Mouse (Mus musculus): ENCODE measurements around the gene Pmvk. TPM values are rescaled to one million over a fixed set of nuclear protein-coding genes. Genes with fewer than 3 reads are reported as not detected.

Pmvk gene
- polyA plus RNA-seq, 1 experiment from 2014 or later = 62.7 TPM

DNA sequence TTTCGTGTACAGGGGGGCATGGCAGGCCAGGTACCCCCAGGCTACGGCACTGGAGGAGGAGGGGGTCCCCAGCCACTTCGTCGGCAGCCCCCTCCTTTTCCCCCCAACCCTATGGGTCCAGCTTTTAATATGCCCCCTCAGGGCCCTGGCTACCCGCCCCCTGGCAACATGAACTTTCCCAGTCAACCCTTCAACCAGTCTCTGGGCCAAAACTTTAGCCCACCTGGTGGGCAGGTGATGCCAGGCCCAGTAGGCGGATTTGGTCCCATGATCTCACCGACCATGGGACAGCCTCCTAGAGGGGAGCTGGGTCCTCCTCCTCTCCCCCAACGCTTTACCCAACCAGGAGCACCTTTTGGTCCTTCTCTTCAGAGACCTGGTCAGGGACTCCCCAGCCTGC, 21.7 kb upstream of the Pmvk start:
- ATAC-seq = no peak
- no peak overlapping the region for H3K4me2 ChIP-seq (replicated peaks)
- H3K4me3 ChIP-seq (replicated peaks) = no peak overlapping the region
- peaks cover 21% of the 10 kb centered on the region for H3K4me1 ChIP-seq (replicated peaks)
- no peak overlapping the region for H3K27ac ChIP-seq
- H3K9me3 ChIP-seq = no peaks in the 10 kb centered on the region
- H3K36me3 ChIP-seq = peaks cover 22% of the 10 kb centered on the region
- H3K9ac ChIP-seq = no peak overlapping the region
- H3K27me3 ChIP-seq (replicated peaks) = no peaks in the 10 kb centered on the region
- 96% methylated on average over 8 of the region's 8 CpGs for WGBS

DNA sequence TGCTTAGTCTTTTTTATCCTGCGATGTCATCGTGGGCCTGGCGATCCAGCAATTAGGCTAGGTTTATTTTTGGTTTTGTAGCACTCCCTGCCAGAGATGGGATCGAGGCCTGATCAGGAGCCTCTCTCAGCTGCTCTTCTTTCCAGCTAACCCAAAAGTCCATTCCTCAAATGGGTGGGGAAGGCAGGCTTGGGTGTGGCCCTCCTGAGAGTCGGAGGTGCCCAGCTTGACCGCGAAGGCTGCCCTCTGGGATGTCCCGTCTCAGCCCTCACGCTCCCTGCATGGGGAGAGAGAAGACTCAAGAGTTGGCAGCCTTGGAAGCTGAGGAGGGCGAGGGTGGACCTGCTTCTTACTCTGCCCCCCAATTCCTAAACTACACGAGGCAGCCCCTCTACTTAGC, 19.8 kb upstream of the Pmvk start:
- H3K4me3 ChIP-seq (replicated peaks) = no peak overlapping the region
- no peak overlapping the region for H3K27ac ChIP-seq
- peaks cover 21% of the 10 kb centered on the region for H3K4me1 ChIP-seq (replicated peaks)
- no peak overlapping the region for H3K4me2 ChIP-seq (replicated peaks)
- ATAC-seq = no peak
- 85% methylated on average over 11 of the region's 11 CpGs for WGBS
- H3K9ac ChIP-seq = no peak overlapping the region
- no peaks in the 10 kb centered on the region for H3K9me3 ChIP-seq
- H3K36me3 ChIP-seq = peaks cover 17% of the 10 kb centered on the region
- H3K27me3 ChIP-seq (replicated peaks) = no peaks in the 10 kb centered on the region

DNA sequence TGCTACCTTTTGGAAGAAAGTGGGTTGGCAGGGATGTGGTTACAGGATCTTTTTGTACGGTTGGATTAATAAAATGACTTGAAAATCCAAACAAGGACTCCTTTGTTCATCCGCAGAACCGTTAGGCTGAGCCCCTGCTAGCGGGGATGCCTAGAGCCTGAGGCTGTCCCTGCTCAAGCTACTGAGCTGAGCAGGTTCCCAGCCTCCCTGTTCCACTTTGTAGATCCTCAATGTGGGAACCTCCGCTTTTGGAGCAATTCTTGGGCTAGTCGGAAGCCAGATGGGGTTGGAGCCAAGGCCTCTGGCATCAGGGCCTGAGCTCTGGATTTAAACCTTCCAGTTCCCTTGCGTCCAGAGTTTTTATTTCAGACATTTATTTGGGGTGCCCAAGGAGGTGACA, 19.3 kb upstream of the Pmvk start:
- Histone ChIP-seq H3K36me3 (peaks cover 17% of the 10 kb centered on the region), H3K4me1 (replicated peaks) (peaks cover 21% of the 10 kb centered on the region), H3K27me3 (replicated peaks) (no peaks in the 10 kb centered on the region), H3K4me3 (replicated peaks) (no peak overlapping the region), H3K4me2 (replicated peaks) (no peak overlapping the region), H3K27ac (no peak overlapping the region), H3K9ac (no peak overlapping the region), H3K9me3 (no peaks in the 10 kb centered on the region)
- no peak for ATAC-seq
- WGBS = 77% methylated on average over 7 of the region's 7 CpGs

DNA sequence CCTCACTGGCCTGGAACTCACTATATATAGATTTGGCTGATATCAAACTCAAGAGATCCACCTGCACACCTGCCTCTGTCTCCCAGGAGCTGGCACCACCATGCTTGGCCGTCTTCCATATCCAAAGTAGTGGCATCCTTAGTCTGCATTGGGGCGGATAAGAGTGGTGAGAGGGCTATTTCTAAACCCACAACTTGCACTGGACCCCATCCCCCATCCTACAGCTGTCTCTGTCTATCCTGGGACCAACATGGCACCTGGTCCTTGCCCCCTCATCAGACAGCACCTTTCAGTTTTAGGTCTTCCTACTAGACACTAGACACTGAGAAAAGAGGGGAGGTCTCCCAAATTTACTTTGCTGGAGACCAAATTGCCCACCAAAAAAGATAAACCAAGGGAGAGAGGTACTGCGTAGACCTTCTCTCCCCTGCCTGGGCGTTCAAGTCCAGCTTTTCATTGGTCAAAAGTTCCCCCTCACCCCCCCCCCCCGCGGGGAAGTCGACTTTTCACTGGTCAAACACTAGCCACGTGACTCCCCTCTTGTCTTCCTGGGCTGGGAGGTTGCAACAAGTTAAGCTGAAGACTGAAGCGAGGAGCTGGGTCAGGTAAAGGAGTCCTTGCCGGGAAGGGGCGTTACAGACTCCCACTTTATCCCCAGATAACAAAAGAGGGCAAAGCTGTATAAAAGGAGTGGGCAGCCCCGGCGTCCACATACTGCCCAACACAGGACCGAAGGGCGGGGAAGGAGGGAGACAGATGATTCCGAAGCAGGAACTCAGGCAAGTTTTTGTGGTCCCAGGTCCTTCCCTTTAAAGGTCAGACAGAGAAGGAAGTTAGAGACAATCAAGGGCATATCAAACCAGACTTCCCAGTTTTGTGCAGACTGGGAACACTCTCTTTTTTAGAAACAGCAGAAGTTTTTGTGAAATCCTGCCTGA, 17.9 kb upstream of the Pmvk start, which contains the start of gene Pbxip1:
Gene Pbxip1, plus strand, starts transcription at position 531 of the 938 bp plus-strand sequence.
- Histone ChIP-seq H3K27me3 (replicated peaks) (no peaks in the 10 kb centered on the region), H3K4me2 (replicated peaks) (peak within 1 kb of the TSS; percentile 64), H3K9ac (peak within 1 kb of the TSS; percentile 55), H3K9me3 (no peaks in the 10 kb centered on the region), H3K4me1 (replicated peaks) (peaks cover 13% of the 10 kb centered on the region), H3K27ac (peak within 1 kb of the TSS; percentile 65), H3K36me3 (peaks cover 17% of the 10 kb centered on the region), H3K4me3 (replicated peaks) (peak within 1 kb of the TSS; percentile 53)
- WGBS = 5% methylated on average over 16 of the region's 16 CpGs
- peak; percentile 86 for ATAC-seq

GRCm38 (mm10) chr3:89437269-89437668, 17.1 kb upstream of the Pmvk start:
- peak; percentile 23; the same call in 1 of the 2 replicates for ATAC-seq
- 30% methylated on average over 5 of the region's 5 CpGs for WGBS
- Histone ChIP-seq H3K4me2 (replicated peaks) (peak overlapping the region; percentile 64), H3K27me3 (replicated peaks) (no peaks in the 10 kb centered on the region), H3K27ac (peak overlapping the region; percentile 65), H3K4me1 (replicated peaks) (peaks cover 9% of the 10 kb centered on the region), H3K9ac (peak overlapping the region; percentile 55), H3K9me3 (no peaks in the 10 kb centered on the region), H3K4me3 (replicated peaks) (peak overlapping the region; percentile 53), H3K36me3 (peaks cover 16% of the 10 kb centered on the region)

GRCm38 (mm10) chr3:89440691-89441090, 13.7 kb upstream of the Pmvk start:
- WGBS = 95% methylated on average over 2 of the region's 2 CpGs
- no peak for ATAC-seq

DNA sequence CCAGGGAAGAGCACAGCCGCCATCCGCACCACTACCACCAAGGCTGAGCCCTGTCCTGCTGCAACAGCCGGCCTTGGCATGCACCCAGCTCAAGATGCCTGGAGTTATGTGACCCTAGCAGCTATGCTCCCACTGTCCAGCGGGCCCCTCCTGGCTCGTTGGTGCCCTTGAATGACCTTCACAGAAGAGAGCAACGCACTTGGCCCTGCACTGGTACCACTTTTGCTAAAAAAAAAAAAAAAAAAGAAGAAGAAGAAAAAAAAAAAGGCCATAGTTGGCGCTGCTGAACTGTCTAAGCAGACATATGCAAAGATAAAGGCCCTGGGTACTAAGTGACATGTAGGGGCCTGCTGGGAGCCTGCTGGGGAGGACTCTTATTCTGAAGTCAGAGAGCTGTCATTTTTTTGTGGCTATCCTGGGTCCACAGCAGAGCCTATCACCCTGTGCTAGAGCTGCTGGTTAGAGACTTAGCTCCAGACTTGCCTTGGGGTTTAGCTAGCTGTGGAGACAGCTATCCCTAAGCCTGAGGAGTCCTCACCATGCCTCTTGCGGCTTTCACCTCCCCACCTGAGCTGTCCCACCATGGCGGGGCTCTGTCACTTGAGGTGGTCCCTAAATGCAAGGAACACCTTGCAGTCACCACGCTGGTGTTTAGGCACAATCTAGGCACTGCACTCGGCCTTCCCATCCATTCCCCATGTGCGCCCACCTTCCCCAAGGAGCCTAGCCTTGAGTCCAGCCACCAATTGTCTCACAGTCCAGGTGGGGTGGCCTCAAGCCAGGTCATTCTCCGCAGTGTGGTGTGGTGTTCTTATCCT, 5.4 kb upstream of the Pmvk start:
- Histone ChIP-seq H3K27me3 (replicated peaks) (no peaks in the 10 kb centered on the region), H3K9ac (no peak overlapping the region), H3K4me3 (replicated peaks) (no peak overlapping the region), H3K4me1 (replicated peaks) (no peaks in the 10 kb centered on the region; the same call in 1 of the 2 replicates), H3K4me2 (replicated peaks) (no peak overlapping the region), H3K9me3 (no peaks in the 10 kb centered on the region), H3K36me3 (0 out of 2 replicates have a peak, but pooled peaks cover 18% of the 10 kb centered on the region), H3K27ac (no peak overlapping the region)
- ATAC-seq = peak; percentile 57
- WGBS = 58% methylated on average over 13 of the region's 13 CpGs

More at GRCm38 (mm10) chr3:89440691-89441090, 13.7 kb upstream of the Pmvk start:
- H3K9me3 ChIP-seq = no peaks in the 10 kb centered on the region
- peaks cover 7% of the 10 kb centered on the region for H3K4me1 ChIP-seq (replicated peaks)
- H3K9ac ChIP-seq = no peak overlapping the region
- H3K36me3 ChIP-seq = peaks cover 4% of the 10 kb centered on the region; the same call in 1 of the 2 replicates
- no peak overlapping the region for H3K4me3 ChIP-seq (replicated peaks)
- H3K4me2 ChIP-seq (replicated peaks) = no peak overlapping the region
- H3K27ac ChIP-seq = no peak overlapping the region
- no peaks in the 10 kb centered on the region for H3K27me3 ChIP-seq (replicated peaks)

DNA sequence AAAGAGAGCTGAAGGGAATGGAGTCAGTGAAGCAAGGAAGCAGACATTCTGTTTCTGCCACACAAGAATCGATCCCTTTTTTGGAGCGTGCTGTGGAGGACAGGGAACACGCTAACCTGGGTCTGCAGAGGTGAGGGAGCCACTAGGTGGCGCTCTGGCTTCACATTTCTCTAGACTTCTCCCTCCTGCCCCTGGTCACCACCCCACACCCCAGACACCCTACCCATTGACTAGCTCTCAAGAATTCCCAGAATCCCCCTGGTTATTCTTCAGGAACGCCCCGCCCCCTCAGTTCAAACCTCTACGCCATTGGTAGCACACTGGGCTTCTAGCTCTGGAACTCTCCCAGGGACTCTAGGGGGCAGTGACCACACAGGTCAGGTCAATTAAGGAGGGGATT, 4.8 kb upstream of the Pmvk start:
- H3K4me2 ChIP-seq (replicated peaks) = no peak overlapping the region
- H3K4me3 ChIP-seq (replicated peaks) = no peak overlapping the region
- no peak overlapping the region for H3K27ac ChIP-seq
- no peaks in the 10 kb centered on the region; the same call in 1 of the 2 replicates for H3K4me1 ChIP-seq (replicated peaks)
- no peaks in the 10 kb centered on the region for H3K9me3 ChIP-seq
- no peaks in the 10 kb centered on the region for H3K27me3 ChIP-seq (replicated peaks)
- ATAC-seq = peak; percentile 73
- 53% methylated on average over 7 of the region's 7 CpGs for WGBS
- no peak overlapping the region for H3K9ac ChIP-seq
- H3K36me3 ChIP-seq = 0 out of 2 replicates have a peak, but pooled peaks cover 18% of the 10 kb centered on the region

DNA sequence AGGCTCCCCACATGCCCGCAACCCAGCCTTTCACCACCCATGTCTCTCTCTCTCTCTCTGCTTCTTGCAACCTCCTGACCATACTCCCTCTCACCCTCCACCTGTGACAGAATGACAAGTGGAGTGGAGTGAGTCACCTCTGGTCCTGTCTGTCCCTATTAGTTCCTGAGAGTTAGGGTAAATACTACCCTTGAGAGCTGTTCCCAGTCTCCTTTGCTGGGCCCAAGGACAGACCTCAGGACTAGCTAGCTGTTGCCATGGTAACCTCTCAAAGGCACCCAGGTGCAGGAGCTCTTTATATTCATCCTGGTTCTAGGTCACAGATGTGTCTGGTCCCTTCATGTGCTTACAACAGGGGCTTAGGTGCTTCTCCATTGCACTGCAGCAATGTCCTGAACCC, 2.4 kb upstream of the Pmvk start:
- H3K4me2 ChIP-seq (replicated peaks) = no peak overlapping the region
- H3K4me3 ChIP-seq (replicated peaks) = no peak overlapping the region
- H3K9ac ChIP-seq = no peak overlapping the region
- peaks cover 2% of the 10 kb centered on the region for H3K4me1 ChIP-seq (replicated peaks)
- ATAC-seq = no peak
- WGBS = 72% methylated on average over 1 of the region's 1 CpGs
- H3K27ac ChIP-seq = no peak overlapping the region
- no peaks in the 10 kb centered on the region for H3K27me3 ChIP-seq (replicated peaks)
- no peaks in the 10 kb centered on the region for H3K9me3 ChIP-seq
- H3K36me3 ChIP-seq = 0 out of 2 replicates have a peak, but pooled peaks cover 4% of the 10 kb centered on the region

DNA sequence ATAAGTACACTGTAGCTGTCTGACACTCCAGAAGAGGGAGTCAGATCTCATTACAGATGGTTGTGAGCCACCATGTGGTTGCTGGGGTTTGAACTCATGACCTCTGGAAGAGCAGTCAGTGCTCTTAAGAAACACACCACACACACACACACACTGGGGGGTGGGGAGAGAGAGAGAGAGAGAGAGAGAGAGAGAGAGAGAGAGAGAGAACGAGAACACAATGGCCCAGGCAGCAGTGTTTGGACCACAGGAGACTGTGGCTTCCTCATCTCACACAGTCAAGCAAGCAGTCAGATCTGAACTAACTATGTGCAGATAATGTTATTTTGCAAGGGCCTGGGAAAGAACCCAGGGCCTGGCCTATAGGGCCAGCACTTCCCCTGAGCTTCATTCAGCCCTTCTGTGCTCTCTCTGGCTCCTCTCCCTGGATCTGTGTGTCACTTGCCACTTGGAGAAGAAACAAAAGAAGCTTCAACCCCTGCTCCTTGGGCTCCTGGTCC, 1.5 kb downstream of the Pmvk start:
- H3K4me1 ChIP-seq (replicated peaks) = peaks cover 12% of the 10 kb centered on the region
- no peak overlapping the region for H3K9ac ChIP-seq
- no peak for ATAC-seq
- H3K27me3 ChIP-seq (replicated peaks) = no peaks in the 10 kb centered on the region
- H3K27ac ChIP-seq = no peak overlapping the region
- no peak overlapping the region for H3K4me2 ChIP-seq (replicated peaks)
- H3K4me3 ChIP-seq (replicated peaks) = no peak overlapping the region
- no peaks in the 10 kb centered on the region for H3K9me3 ChIP-seq
- no peaks in the 10 kb centered on the region for H3K36me3 ChIP-seq
- 50% methylated on average over 1 of the region's 1 CpGs for WGBS

- Histone ChIP-seq H3K27ac (no peak overlapping the region), H3K4me2 (replicated peaks) (no peak overlapping the region), H3K4me1 (replicated peaks) (peaks cover 12% of the 10 kb centered on the region), H3K9me3 (no peaks in the 10 kb centered on the region), H3K4me3 (replicated peaks) (no peak overlapping the region), H3K9ac (no peak overlapping the region), H3K27me3 (replicated peaks) (no peaks in the 10 kb centered on the region), H3K36me3 (no peaks in the 10 kb centered on the region)
- WGBS = 42% methylated on average over 10 of the region's 10 CpGs
- ATAC-seq = peak; percentile 19; the same call in 1 of the 2 replicates
Measured at GRCm38 (mm10) chr3:89456726-89457665, 2.7 kb downstream of the Pmvk start.

Measured in intestine, embryonic 15.5 days (tissue).